Mouse (Mus musculus) neutrophil, adult 59 days (primary cell): ENCODE measurements around the gene Zfp11. TPM values are rescaled to one million over a fixed set of nuclear protein-coding genes. Genes with fewer than 3 reads are reported as not detected.

Source experiments
- total RNA-seq, 2 experiments: library from RNA; stranded (reverse); gene quantifications; 1 replicate in 1 of 2; 2 replicates in 1 of 2; pipeline ENCODE4 v1.2.4; 2023

Zfp11 gene
- total RNA-seq: 1 to 10 TPM in 1 of 2 experiments, under 1 TPM in 1; 0.95 to 1.0 TPM

GRCm38 (mm10) chr5:129670036-129670458 lies at the start of gene Zfp11:
Gene Zfp11, minus strand, starts transcription at chr5:129670099.

DNA sequence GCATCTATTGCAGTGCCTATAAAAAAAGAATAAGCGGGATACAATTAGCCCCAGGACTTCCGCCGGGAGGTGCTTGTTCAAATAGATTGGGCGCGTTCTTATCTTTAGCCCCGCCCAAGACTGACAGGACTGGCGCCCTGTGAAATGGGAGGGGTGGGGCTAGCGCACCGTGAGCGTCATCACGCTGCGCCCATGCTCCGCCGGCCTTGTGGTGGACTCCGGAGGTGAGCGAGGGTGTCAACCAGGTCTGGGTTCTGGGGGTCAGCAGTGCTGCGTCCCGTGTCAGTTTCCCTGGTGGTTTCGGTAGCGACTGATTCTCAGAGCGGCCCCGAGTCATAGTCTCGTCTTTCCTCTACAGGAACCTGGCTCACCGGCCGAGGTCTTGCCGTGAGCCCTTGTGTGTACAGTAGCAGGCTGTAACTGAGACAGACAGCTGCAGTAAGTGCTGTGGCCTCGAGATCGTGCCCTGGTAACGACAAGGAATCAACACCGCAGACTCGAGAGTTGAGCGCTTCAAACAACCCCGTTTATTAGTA lies 45.5 kb upstream of the Zfp11 start, which contains the start of gene Mrps17:
Gene Mrps17 (plus strand): TSS at position 172 of the 536 bp plus-strand sequence.

DNA sequence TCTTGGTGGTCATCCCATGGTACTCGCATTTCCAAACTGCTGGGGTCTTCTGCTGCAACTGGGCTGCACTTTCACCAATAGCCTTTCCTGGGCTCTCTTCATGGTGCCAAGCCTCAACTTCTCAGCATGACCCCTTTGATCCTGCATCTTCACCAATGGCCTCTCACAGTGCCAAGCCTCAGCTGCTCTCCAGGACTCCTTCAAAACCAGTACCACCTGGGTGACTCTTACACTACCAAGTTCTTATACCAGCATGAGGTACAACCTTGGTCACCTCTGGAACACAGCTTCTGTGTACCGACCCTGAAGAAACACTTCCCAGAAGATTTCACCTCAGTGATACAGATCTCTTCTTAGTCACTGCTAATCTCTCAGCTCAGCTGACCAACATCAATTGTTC lies 38.5 kb upstream of the Zfp11 start, which contains the start of gene Sept14:
Gene Sept14 (minus strand): TSS at position 101 of the 400 bp plus-strand sequence.

Other genes with a start within 250 kb of the Zfp11 start
- gene Sfswap, start 168.9 kb downstream of the Zfp11 start, total RNA-seq: 10 to 100 TPM; 77.5 to 94.1 TPM
- gene Mmp17, start 85.9 kb downstream of the Zfp11 start, total RNA-seq: under 1 TPM; 0.37 to 0.93 TPM
- not detected for gene Sept14, start 38.4 kb upstream of the Zfp11 start, total RNA-seq
- 10 to 100 TPM; 41.4 to 44.2 TPM for gene Mrps17, start 45.4 kb upstream of the Zfp11 start, total RNA-seq
- gene Nipsnap2, start 55.0 kb upstream of the Zfp11 start, total RNA-seq: 10 to 100 TPM; 34.8 to 39.0 TPM
- gene Psph, start 117.3 kb upstream of the Zfp11 start, total RNA-seq: 1 to 10 TPM; 6.9 to 7.5 TPM
- 1 to 10 TPM; 6.0 to 8.9 TPM for gene Sumf2, start 176.9 kb upstream of the Zfp11 start, total RNA-seq
- gene Chchd2, start 217.4 kb upstream of the Zfp11 start, total RNA-seq: 100 to 1,000 TPM; 132 to 134 TPM
- gene Zbed5, start 225.6 kb upstream of the Zfp11 start, total RNA-seq: under 1 TPM; 0.18 to 0.56 TPM
- gene Phkg1, start 228.4 kb upstream of the Zfp11 start, total RNA-seq: under 1 TPM; 0.24 to 0.62 TPM
- 1 to 10 TPM in 1 of 2 experiments, under 1 TPM in 1; 0.18 to 3.2 TPM for gene Nupr1l, start 238.4 kb upstream of the Zfp11 start, total RNA-seq